Mouse (Mus musculus) lung, adult 2 months (tissue): ENCODE measurements around the gene Eif3c. TPM values are rescaled to one million over a fixed set of nuclear protein-coding genes. Genes with fewer than 3 reads are reported as not detected.
A peak's percentile ranks its signal among the peaks of the same experiment; 100 is the strongest.

ENCODE experiments used
- DNase-seq: peaks from one replicate; pipeline ENCODE4 v3.0.0; 2022
- H3K4me1 ChIP-seq: fragments of 200-500 bp; 2 replicates; pipeline ENCODE4 v1.6.1; 2011; ENCODE audit warnings: low read length; ENCODE audit not compliant: control insufficient read depth, insufficient read depth
- H3K4me3 ChIP-seq: fragments of 200-500 bp; replicated peaks from 2 replicates; pipeline ENCODE3; 2011; ENCODE audit warnings: low read depth, mild to moderate bottlenecking, control low read depth, low read length; ENCODE audit errors: extremely low read depth
- CTCF ChIP-seq: fragments of 200-500 bp; IDR thresholded peaks from 2 replicates; pipeline ENCODE4 v1.5.1; 2011; ENCODE audit warnings: mild to moderate bottlenecking, low read length, control low read depth; ENCODE audit not compliant: insufficient read depth
- POLR2A ChIP-seq: fragments of 200-500 bp; IDR thresholded peaks from 2 replicates; pipeline ENCODE4 v1.6.1; 2011; ENCODE audit warnings: low read depth, mild to moderate bottlenecking, control low read depth, low read length, borderline replicate concordance; ENCODE audit errors: extremely low read depth
- WGBS: fragments of 180-500 bp; shearing (Covaris S2); methylation state at CpG from one replicate; pipeline ENCODE4 v1.1.7; 2018; 5-methylcytosine and 5-hydroxymethylcytosine counted together
- polyA plus RNA-seq: library from polyadenylated mRNA; depleted of rRNA; stranded (reverse); fragments of >200 nt; gene quantifications from 2 replicates; pipeline ENCODE4 v1.2.3, GENCODE M21; 2012

Gene Eif3c
- polyA plus RNA-seq, 1 experiment: 83.9 TPM

DNA sequence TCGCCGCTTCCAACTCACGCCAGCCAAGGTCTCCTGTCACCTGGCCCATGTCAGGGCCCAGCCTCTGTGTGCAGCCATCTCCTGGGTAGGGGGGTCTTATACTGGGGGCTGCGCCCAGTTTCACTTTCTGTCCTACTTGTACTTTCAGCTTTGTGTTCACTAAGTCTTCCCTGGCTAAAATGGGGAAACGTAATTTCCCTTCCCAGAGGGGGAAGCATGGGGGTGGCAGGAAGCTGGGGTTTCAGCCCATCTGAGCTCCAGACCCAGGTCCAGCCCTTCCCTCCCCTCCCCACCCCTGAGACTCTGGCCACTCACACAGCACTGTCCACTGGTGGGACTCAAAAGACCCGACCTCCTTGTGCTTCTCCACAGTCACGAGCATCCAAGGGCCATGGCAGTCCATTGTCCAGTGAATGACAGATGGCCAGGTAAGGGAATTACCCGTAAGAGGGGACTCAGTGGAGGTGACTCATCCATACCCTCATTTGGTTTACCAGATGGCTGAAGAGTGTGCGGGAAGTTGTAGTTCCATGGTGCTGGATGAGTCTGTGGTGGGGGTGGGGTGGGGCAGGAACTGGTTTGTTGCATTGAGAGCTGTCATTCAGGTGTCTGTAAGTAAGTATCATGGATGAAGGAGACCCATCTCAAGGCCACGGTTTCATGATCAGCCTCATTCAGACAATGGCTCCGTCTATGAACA, 28.8 kb upstream of the Eif3c start, which contains the start of gene Il27:
Gene Il27, minus strand, starts transcription at position 80 of the 700 bp plus-strand sequence.
- DNase-seq: no peak
- no peak for TF ChIP-seq CTCF
- no peak for TF ChIP-seq POLR2A
- WGBS: 74% methylated on average over 11 of the region's 11 CpGs

DNA sequence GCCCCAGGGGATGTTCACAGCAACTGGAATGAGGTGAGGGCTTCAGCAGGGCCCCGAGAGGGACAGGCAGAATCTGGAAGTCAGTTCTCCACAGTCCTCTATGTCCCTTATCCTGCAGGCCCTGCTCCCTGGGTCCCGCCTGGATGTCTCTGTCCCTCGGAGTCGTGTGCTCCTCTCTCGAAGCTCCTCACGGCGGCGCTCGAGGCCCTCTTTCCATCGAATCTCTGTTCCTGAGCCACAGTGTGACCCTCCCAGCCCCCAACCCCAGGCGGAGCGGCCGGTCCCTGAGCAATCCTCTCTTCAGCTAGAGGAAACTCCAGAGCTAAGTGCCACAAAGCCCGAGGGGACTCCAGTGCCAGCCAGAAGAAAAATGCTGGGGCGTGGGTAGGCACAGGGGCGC, 21.6 kb upstream of the Eif3c start:
- no peak overlapping the region for H3K4me3 ChIP-seq
- H3K4me1 ChIP-seq: no peaks in the 10 kb centered on the region; the same call in 1 of the 2 replicates
- DNase-seq: peak; percentile 50
- 12% methylated on average over 16 of the region's 16 CpGs for WGBS
- TF ChIP-seq POLR2A: no peak
- peak; percentile 48; the same call in 1 of the 2 replicates for TF ChIP-seq CTCF

More for the DNA sequence above, 28.8 kb upstream of the Eif3c start, which contains the start of gene Il27:
- H3K4me3 ChIP-seq: no peak within 1 kb of the TSS
- no peaks in the 10 kb centered on the region for H3K4me1 ChIP-seq

DNA sequence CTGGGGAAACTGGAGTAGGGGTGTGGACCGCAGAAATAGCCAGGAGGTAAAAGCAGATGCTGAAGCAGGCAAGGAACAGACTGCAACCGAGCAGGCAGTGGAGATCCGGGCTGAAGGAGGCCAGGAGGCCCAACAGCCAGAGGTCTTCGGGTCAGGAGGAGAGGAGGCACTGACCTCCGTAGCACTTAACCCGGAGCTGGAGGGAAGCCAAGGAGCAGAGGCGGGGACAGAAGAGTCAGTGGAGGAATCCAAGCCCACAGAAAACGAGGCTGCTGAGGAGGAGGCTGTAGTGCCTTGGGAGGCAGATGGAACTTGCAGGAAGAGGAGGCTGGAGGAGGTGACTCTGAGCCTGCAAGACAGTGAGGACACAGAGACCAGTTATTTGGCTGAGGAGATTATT, 20.6 kb upstream of the Eif3c start:
- Histone ChIP-seq H3K4me1 (no peaks in the 10 kb centered on the region; the same call in 1 of the 2 replicates), H3K4me3 (no peak overlapping the region)
- peak; percentile 52 for DNase-seq
- WGBS: 26% methylated on average over 8 of the region's 8 CpGs
- TF ChIP-seq POLR2A (peak; percentile 23; the same call in 1 of the 2 replicates), CTCF (no peak)

DNA sequence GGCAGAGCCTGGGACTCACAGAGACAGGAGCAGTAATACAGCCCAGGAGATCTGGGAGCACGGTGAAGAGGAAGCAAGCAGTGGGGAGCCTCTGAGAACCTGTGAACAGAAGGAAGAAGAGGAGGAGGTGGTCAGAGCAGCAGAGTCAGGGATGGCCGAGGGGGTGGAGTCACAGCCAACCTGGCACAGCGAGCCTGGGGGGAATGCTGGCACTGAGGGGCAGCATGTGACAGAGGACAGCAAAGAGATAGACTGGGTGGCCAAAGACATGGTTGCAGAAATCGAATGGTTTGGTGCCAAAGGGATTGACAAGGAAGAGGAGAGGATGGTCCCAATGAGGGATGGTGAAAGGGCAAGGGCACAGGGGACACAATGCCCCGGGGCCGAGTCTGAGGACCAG, 19.5 kb upstream of the Eif3c start, which contains the start of gene Cln3:
Gene Cln3, minus strand, starts transcription at position 101 of the 400 bp plus-strand sequence.
- DNase-seq: no peak
- Histone ChIP-seq H3K4me1 (no peaks in the 10 kb centered on the region; the same call in 1 of the 2 replicates), H3K4me3 (peak within 1 kb of the TSS; percentile 31)
- TF ChIP-seq POLR2A (no peak), CTCF (no peak)
- WGBS: 65% methylated on average over 6 of the region's 6 CpGs

DNA sequence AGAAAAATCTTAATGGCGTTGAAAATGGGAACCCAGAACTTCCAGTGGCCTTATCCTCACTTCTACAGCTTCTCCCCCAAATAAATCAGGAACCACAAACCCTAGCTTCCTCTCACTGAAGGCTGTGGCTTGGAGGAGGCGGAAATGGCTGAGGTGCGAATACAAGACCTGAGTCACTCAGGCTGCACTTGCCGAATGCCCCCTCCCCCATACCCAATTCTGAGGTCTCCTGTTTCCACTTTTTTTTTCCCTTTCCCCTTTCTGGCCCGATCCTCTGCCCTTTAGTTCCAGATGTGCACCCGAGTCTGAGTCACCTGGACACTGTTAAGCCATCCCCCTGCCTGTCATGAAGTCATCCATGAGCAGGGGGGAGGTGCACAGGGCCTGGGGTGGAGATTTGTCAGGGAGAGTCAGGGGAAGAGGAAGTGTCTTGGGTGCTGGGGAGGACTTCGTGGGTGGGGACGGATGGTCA, 18.3 kb upstream of the Eif3c start, which contains the start of gene Apobr:
Gene Apobr, plus strand, starts transcription at position 437 of the 472 bp plus-strand sequence.
- no peaks in the 10 kb centered on the region; the same call in 1 of the 2 replicates for H3K4me1 ChIP-seq
- WGBS: 63% methylated on average over 8 of the region's 8 CpGs
- peak within 1 kb of the TSS; percentile 40 for H3K4me3 ChIP-seq
- TF ChIP-seq POLR2A: no peak; the same call in 1 of the 2 replicates
- no peak for TF ChIP-seq CTCF
- DNase-seq: no peak

DNA sequence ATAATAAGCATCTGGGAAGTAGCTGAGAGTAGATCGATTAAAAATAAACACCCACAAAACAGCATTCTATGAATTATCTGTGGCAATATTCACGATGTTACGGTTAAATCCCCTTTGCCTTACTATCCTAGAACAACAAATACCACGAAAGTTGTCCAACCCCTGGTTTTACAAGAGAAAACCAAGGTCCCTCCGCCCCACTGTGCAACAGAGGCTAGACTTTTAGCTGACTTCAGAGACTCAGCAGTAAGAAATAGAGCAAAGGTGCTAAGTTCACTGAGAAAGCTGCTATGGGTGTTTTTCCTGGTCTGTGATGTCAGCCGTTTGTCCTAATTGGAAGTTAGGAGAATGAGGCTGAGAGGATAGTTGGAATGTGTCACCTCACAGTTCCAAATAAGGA, 17.6 kb upstream of the Eif3c start:
- TF ChIP-seq CTCF (no peak), POLR2A (no peak)
- WGBS: 43% methylated on average over 6 of the region's 6 CpGs
- H3K4me1 ChIP-seq: no peaks in the 10 kb centered on the region
- H3K4me3 ChIP-seq: peak overlapping the region; percentile 80
- DNase-seq: no peak

DNA sequence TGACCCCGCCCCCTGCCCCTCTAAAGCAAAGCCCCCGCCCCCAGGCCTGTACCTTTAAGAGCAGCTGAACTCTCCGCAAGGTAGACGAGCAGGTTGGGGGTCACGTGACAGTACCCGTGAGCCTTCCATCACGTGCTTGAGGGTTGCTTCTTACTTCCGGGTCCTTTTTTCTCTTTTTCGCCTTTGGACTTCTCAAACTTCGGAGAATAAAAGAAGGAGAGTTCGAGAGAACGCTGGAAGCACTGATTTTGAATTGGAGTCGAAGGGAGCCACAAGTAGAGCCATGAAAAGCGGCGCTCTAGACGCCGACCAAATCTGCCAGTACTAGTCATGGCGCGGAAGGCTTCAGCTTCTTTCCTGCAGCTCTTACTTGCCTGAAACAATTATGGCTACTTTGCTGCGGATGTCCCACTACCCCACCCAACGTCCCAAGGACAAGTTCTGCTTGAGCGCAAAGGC, 17.1 kb upstream of the Eif3c start:
- Histone ChIP-seq H3K4me1 (no peaks in the 10 kb centered on the region), H3K4me3 (peak overlapping the region; percentile 80)
- peak; percentile 81 for DNase-seq
- TF ChIP-seq POLR2A: peak; percentile 65; the same call in 1 of the 2 replicates
- no peak for TF ChIP-seq CTCF
- WGBS: under 1% methylated on average over 22 of the region's 22 CpGs

DNA sequence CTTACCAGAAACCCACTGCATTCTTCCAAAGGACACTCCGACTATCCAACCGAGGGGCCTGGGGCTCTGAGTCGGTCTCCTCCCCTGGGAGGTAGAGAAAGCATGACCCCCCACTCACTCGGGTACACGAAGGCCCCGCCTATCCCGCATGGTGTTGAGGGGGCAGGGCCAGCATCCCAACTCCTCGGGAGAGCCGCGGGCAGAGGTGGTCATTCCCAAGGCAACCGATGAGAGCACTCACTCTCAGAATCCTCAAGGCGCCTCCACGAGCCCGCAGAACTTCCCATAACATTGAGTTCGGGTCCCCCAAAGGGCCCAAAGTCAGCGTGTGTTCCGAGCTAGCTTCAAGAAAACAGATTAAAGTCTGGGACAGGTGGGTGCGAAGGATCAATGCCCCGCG, 16.5 kb upstream of the Eif3c start:
- TF ChIP-seq POLR2A (no peak), CTCF (no peak)
- no peaks in the 10 kb centered on the region for H3K4me1 ChIP-seq
- DNase-seq: no peak
- WGBS: 3% methylated on average over 20 of the region's 20 CpGs
- H3K4me3 ChIP-seq: peak overlapping the region; percentile 80

DNA sequence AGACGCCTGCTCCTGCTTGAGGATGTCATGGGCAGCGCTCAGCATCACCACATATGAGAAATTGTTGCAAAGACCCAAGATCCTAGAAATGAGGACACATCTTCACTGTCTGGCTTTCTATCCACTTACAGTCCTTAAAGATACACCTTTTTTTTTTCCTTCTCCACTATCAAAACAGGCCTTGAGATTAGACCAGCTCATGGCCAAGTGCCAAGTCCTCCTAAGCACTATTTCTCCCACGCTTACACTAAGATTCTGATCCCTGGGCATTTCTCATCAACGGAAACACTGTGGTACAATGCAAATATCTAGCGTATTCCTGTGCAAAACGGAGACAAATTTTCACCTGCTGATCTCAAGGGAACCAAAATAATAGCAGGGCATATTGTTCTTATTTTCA, 15.4 kb upstream of the Eif3c start:
- DNase-seq: no peak
- no peaks in the 10 kb centered on the region for H3K4me1 ChIP-seq
- no peak overlapping the region for H3K4me3 ChIP-seq
- 75% methylated on average over 6 of the region's 6 CpGs for WGBS
- TF ChIP-seq CTCF (no peak), POLR2A (no peak)

DNA sequence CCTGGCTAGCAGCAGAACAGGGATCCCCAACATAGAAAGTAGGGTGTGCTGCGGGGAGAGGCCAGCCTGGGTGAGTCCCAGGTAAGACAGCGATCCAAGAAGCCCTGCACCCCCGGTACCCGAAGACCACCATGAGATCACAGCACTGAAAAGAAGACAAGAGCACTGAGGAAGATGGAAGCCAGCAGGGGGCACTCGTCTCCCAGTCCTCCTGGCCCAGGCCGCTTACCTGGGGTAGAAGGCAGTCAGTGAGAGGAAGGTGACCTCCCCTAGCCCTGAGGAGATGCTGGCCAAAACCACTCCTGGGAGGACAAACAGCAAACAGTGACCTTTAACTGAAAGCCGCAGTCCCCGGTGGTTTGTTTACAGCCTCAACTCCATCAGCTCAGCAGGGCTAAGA, 13.0 kb upstream of the Eif3c start:
- Histone ChIP-seq H3K4me3 (no peak overlapping the region), H3K4me1 (no peaks in the 10 kb centered on the region)
- WGBS: 51% methylated on average over 8 of the region's 8 CpGs
- peak; percentile 62 for DNase-seq
- TF ChIP-seq CTCF: peak; percentile 63
- TF ChIP-seq POLR2A: no peak
